Mouse (Mus musculus): Measurements from ENCODE around the gene Numa1. TPM values are rescaled to one million over a fixed set of nuclear protein-coding genes. Genes with fewer than 3 reads are reported as not detected.
A peak's percentile ranks its signal among the peaks of the same experiment; 100 is the strongest.
"Not testable (repeated sequence)": the region's sequence is repeated elsewhere in the genome, so short reads cannot be mapped to it uniquely, and the experiment has no call there.

Gene Numa1
- total RNA-seq, 2 experiments from 2014 or later, result 47.1 to 53.6 TPM

- DNase-seq, result no peak
- intact Hi-C loops (cut with DNase I), result no loop called here
- Histone ChIP-seq H3K4me3 (peak overlapping the region; percentile 79), H3K27ac (peak overlapping the region; percentile 100)
- TF ChIP-seq CTCF (IDR thresholded peaks at IDR 0.05), result no peak
These were observed 27.2 kb upstream of the Numa1 start for GRCm38 (mm10) chr7:101906696-101907095.

DNA sequence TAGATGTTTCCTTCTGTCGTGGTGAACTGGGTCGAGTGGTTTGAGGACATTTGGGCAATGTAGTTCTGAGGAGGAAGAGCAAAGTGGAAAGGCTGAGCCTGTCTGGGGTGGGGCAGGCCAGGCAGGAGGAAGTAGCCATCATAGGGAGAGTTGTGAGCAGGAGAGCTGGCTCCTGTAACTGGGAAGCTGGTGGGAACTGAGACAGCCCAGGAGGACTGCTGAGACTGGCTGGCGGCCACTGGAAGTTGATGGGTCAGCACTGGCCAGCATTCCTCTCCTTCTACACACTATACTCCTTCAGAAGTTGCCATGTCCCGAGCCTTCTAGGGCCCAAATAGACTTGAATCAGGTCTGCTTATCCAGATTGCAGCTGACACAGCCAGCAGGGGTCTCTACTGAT is 25.5 kb upstream of the Numa1 start:
- TF ChIP-seq CTCF (IDR thresholded peaks at IDR 0.05), result no peak
- DNase-seq, result peak; percentile 79
- peak overlapping the region; percentile 41 for H3K4me3 ChIP-seq
- H3K27ac ChIP-seq, result peak overlapping the region; percentile 100
- intact Hi-C loops (cut with DNase I), result no loop called here

- DNase-seq, result peak; percentile 83
- intact Hi-C loops (cut with DNase I), result no loop called here
- no peak for TF ChIP-seq CTCF (IDR thresholded peaks at IDR 0.05)
- H3K27ac ChIP-seq, result peak overlapping the region; percentile 100
- no peak overlapping the region for H3K4me3 ChIP-seq
These were observed 23.8 kb upstream of the Numa1 start for GRCm38 (mm10) chr7:101910138-101910537.

DNA sequence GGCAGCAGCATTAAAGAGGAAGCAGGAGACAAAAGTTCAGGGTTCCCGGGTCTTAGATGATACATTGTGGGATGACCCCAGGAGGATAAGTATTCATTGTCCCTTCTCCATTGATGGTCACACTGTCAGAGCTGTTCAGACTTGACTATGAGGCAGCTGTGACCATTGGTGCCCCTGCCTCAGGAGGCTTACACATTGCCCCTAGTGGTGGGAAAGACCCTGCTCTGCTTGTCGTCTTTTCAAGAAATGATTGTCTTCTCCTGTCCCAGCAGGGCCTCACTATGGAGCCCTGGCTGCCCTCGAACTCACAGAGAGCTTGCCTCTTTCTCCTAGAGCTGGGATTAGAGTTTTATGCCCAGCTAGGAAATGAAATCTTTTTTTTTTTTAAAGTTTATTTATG is 21.9 kb upstream of the Numa1 start:
- DNase-seq, result no peak
- intact Hi-C loops (cut with DNase I), result no loop called here
- Histone ChIP-seq H3K27ac (no peak overlapping the region), H3K4me3 (no peak overlapping the region)
- no peak for TF ChIP-seq CTCF (IDR thresholded peaks at IDR 0.05)

DNA sequence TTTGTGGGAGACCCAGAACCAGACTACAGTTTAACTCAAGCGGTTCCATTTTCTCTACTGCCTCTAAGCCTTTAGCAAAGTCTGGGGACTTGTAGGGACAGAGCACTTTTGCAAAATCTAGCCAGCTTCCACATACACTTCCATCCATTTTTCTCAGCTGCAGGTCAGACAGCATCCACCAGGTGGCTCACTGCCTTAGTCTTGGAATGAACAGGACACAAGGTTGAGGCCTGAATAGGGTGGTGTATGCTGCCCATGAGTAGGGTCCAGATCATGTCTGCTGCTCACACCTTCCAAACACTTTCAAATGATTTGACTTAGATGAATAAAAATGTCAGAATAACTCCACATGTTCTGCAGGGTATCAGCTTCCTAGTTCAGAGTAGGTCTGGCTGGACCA is 15.8 kb upstream of the Numa1 start:
- intact Hi-C loops (cut with DNase I), result loop anchor here (2.0 kb wide), 2 partner anchors 117 to 159 kb away; no protein-coding TSS in a partner anchor

GRCm38 (mm10) chr7:101925892-101926291 is 8.0 kb upstream of the Numa1 start:
- intact Hi-C loops (cut with DNase I); H3K27ac ChIP-seq; H3K4me3 ChIP-seq; DNase-seq: not testable (repeated sequence)
- TF ChIP-seq CTCF (IDR thresholded peaks at IDR 0.05), result peak; percentile 36

More for the DNA sequence above, 15.8 kb upstream of the Numa1 start:
- DNase-seq, result peak; percentile 58
- Histone ChIP-seq H3K4me3 (no peak overlapping the region), H3K27ac (no peak overlapping the region)
- peak; percentile 82 for TF ChIP-seq CTCF (IDR thresholded peaks at IDR 0.05)

DNA sequence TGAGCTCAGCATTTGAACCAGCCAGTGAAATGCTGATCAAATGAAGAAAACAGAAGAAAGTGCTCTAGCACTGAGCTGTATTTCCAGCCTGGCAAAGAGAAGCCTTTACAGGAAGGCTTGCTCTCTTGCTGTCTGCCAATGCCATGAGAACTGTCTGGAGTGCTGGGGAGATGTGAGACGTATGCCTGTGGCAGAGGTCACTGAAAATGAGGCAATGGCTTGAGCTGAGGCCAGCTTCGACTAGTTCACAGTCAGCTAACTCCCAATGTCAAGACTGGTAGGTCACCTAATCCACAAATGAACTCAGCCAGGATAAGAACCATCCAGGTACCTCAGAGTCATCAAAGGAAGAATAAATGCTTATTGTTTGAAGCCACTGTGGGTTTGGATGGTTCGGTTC is 5.8 kb upstream of the Numa1 start:
- intact Hi-C loops (cut with DNase I), result no loop called here
- no peak overlapping the region for H3K4me3 ChIP-seq
- H3K27ac ChIP-seq, result peak overlapping the region; percentile 48; the same call in 1 of the 2 replicates
- peak; percentile 62 for DNase-seq
- TF ChIP-seq CTCF (IDR thresholded peaks at IDR 0.05), result no peak

DNA sequence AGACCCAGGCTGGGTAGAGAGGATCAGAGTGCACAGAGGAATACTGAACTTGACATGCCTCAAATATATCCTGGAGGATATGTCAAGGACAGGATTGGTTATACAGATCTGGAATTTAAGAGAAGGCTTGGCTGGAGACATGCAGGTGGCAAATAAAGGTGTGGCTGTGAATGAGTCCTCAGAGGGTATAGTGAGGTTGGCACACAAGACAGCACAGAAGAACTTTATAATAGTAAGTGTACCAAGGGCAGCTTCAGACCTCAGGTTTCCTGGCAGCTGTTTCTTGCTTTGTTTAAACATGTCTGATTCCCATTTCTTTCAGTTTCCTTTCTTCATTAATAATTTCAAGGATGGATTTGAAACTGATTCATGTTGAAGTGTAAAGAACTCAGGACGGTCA is 1.4 kb upstream of the Numa1 start:
- intact Hi-C loops (cut with DNase I), result loop anchor here (5.0 kb wide), 1 partner anchor 130 kb away; no protein-coding TSS in a partner anchor
- no peak overlapping the region for H3K4me3 ChIP-seq
- H3K27ac ChIP-seq, result peak overlapping the region; percentile 92
- DNase-seq, result no peak
- no peak for TF ChIP-seq CTCF (IDR thresholded peaks at IDR 0.05)

DNA sequence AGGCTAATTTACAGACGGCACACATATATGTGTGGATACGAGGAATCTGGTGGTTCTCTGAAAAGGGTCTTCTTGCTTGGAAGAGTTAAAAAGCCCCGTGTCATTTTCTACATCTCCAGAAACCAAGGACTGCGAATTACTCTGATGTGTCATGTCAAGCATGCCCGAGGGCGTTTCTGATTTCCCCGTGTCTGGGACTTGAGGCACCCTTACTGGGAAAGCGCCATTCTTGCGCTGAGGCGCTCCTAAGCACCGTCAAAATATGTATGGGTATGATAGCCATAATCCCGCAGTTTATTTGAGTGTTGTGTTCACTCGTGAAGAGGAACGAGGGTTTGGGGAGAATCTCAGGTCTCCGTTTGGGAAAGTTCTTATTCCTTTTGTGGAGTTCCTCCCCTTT is 611 bp upstream of the Numa1 start:
- H3K4me3 ChIP-seq, result peak overlapping the region; percentile 90
- DNase-seq, result no peak
- no peak for TF ChIP-seq CTCF (IDR thresholded peaks at IDR 0.05)
- peak overlapping the region; percentile 92 for H3K27ac ChIP-seq
- intact Hi-C loops (cut with DNase I), result loop anchor here (5.0 kb wide), 1 partner anchor 129 kb away; no protein-coding TSS in a partner anchor

GRCm38 (mm10) chr7:101935957-101936356 is 2.0 kb downstream of the Numa1 start:
- DNase-seq, result no peak
- intact Hi-C loops (cut with DNase I), result loop anchor here (2.0 kb wide), 1 partner anchor 35 kb away; no protein-coding TSS in a partner anchor
- no peak overlapping the region for H3K4me3 ChIP-seq
- H3K27ac ChIP-seq, result no peak overlapping the region
- no peak for TF ChIP-seq CTCF (IDR thresholded peaks at IDR 0.05)

GRCm38 (mm10) chr7:101936996-101937395 is 3.1 kb downstream of the Numa1 start:
- intact Hi-C loops (cut with DNase I), result no loop called here
- DNase-seq, result no peak
- no peak for TF ChIP-seq CTCF (IDR thresholded peaks at IDR 0.05)
- no peak overlapping the region for H3K27ac ChIP-seq
- H3K4me3 ChIP-seq, result no peak overlapping the region

GRCm38 (mm10) chr7:101937569-101937968 is 3.7 kb downstream of the Numa1 start:
- Histone ChIP-seq H3K4me3 (no peak overlapping the region), H3K27ac (no peak overlapping the region)
- TF ChIP-seq CTCF (IDR thresholded peaks at IDR 0.05), result no peak
- DNase-seq, result no peak
- intact Hi-C loops (cut with DNase I), result no loop called here

GRCm38 (mm10) chr7:101938348-101938747 is 4.4 kb downstream of the Numa1 start:
- Histone ChIP-seq H3K4me3 (no peak overlapping the region), H3K27ac (no peak overlapping the region)
- intact Hi-C loops (cut with DNase I), result no loop called here
- TF ChIP-seq CTCF (IDR thresholded peaks at IDR 0.05), result no peak
- DNase-seq, result no peak

- TF ChIP-seq CTCF (IDR thresholded peaks at IDR 0.05), result no peak
These were observed 5.8 kb downstream of the Numa1 start for GRCm38 (mm10) chr7:101939758-101940157.

DNA sequence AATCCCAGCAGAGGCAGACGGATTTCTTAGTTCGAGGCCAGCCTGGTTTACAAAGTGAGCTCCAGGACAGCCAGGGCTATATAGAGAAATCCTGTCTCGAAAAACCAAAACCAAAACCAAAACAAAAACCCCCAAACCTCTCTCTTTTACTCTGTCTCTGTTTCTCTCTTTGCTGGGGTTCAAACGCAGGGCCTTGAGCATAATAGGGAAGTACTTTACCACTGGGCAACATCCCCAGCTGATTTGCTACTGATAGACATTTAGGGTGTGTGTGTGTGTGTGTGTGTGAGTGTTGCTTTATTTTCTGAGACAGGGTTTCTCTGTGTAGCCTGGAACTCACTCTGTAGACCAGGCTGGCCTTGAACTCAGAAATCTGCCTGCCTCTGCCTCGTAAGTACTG is 15.1 kb downstream of the Numa1 start:
- DNase-seq; intact Hi-C loops (cut with DNase I); H3K27ac ChIP-seq; H3K4me3 ChIP-seq: not testable (repeated sequence)

More at GRCm38 (mm10) chr7:101939758-101940157, 5.8 kb downstream of the Numa1 start:
- no peak for DNase-seq
- intact Hi-C loops (cut with DNase I), result no loop called here
- Histone ChIP-seq H3K27ac (no peak overlapping the region), H3K4me3 (no peak overlapping the region)
